In genomic region chr16:44530191-44530590, GRCm38 (mm10) we compare ENCODE assay signal across 11 mouse cellular contexts. TPM values are rescaled to one million over a fixed set of nuclear protein-coding genes. Genes with fewer than 3 reads are reported as not detected.
DNase-seq lines count a peak whose midpoint lies in the region; ATAC-seq and TF ChIP-seq lines count a peak whose summit lies in the region.
"Had no signal": no experiment of that assay in that cellular context is flagged by ENCODE, and none has a peak within 500 bp of the region (broad histone marks: within the 10 kb centered on the region; RNA-seq: fewer than 3 reads in every experiment).

No protein-coding gene starts in this region.

- intact Hi-C loops in left cerebral cortex, postnatal 14 days (cut with DNase I): no loop called here

- no peaks in the 10 kb centered on the region for H3K27me3 ChIP-seq in kidney, embryonic 15.5 days
- H3K27me3 ChIP-seq in kidney, adult 2 months (replicated peaks; ENCODE audit: control insufficient read depth, insufficient read depth, low read length): no peaks in the 10 kb centered on the region
- no peaks in the 10 kb centered on the region for H3K27me3 ChIP-seq in embryonic facial prominence, embryonic 10.5 days (replicated peaks; ENCODE audit: low read depth, poor library complexity, severe bottlenecking)
- no peaks in the 10 kb centered on the region for H3K27me3 ChIP-seq in forebrain, embryonic 16.5 days (replicated peaks; ENCODE audit: control insufficient read depth, insufficient read depth, low read length)
- H3K27me3 ChIP-seq in midbrain, embryonic 14.5 days (ENCODE audit: control insufficient read depth, insufficient read depth, low read length): no peaks in the 10 kb centered on the region

- TF ChIP-seq CTCF in kidney, adult 2 months (conservative IDR thresholded peaks at IDR 0.05; ENCODE audit: insufficient read depth, insufficient read length, low read depth, low read length): no peak

- no peaks in the 10 kb centered on the region for H3K9me3 ChIP-seq in kidney, embryonic 15.5 days (replicated peaks)
- H3K9me3 ChIP-seq in embryonic facial prominence, embryonic 10.5 days: peaks cover 8% of the 10 kb centered on the region
- H3K9me3 ChIP-seq in forebrain, embryonic 16.5 days (ENCODE audit: control insufficient read depth, low read length): no peaks in the 10 kb centered on the region
- no peaks in the 10 kb centered on the region for H3K9me3 ChIP-seq in midbrain, embryonic 14.5 days (ENCODE audit: control insufficient read depth, low read length)
- H3K9me3 ChIP-seq: liver, embryonic 15.5 days had no signal

- TF ChIP-seq POLR2A in kidney, adult 2 months (IDR thresholded peaks at IDR 0.05; ENCODE audit: low read depth, low read length): no peak

- DNase-seq in kidney, adult 2 months: no peak
- no peak for DNase-seq in embryonic facial prominence, embryonic 10.5 days (ENCODE audit: low spot score)
- DNase-seq in midbrain, embryonic 14.5 days: peak; percentile 76
- no peak for DNase-seq in urinary bladder, adult 18-20 months (ENCODE audit: low spot score in 2 of 2)
- DNase-seq in left cerebral cortex, postnatal 14 days (ENCODE audit: low spot score in 2 of 2): no peak
- DNase-seq in layer of hippocampus, adult 11-12 months (ENCODE audit: low spot score): no peak

- peak overlapping the region; percentile 56 for H3K27ac ChIP-seq in kidney, embryonic 15.5 days
- H3K27ac ChIP-seq in kidney, adult 2 months (ENCODE audit: insufficient read depth, low read depth, low read length): no peak overlapping the region
- H3K27ac ChIP-seq in embryonic facial prominence, embryonic 10.5 days (replicated peaks): peak overlapping the region; percentile 85
- H3K27ac ChIP-seq in forebrain, embryonic 16.5 days (ENCODE audit: low read length): peak overlapping the region; percentile 91
- H3K27ac ChIP-seq in midbrain, embryonic 14.5 days (replicated peaks; ENCODE audit: low read depth, low read length): peak overlapping the region; percentile 91
- H3K27ac ChIP-seq: liver, embryonic 15.5 days had no signal

- H3K4me3 ChIP-seq in kidney, embryonic 15.5 days (replicated peaks): no peak overlapping the region
- no peak overlapping the region for H3K4me3 ChIP-seq in kidney, adult 2 months (ENCODE audit: insufficient read depth, low read depth, low read length)
- H3K4me3 ChIP-seq in embryonic facial prominence, embryonic 10.5 days: peak overlapping the region; percentile 45
- no peak overlapping the region for H3K4me3 ChIP-seq in forebrain, embryonic 16.5 days (replicated peaks; ENCODE audit: low read length)
- H3K4me3 ChIP-seq in midbrain, embryonic 14.5 days (replicated peaks; ENCODE audit: low read depth, low read length): no peak overlapping the region
- H3K4me3 ChIP-seq: liver, embryonic 15.5 days had no signal

- peaks cover 75% of the 10 kb centered on the region for H3K4me1 ChIP-seq in kidney, embryonic 15.5 days
- H3K4me1 ChIP-seq in kidney, adult 2 months (ENCODE audit: control insufficient read depth, insufficient read depth, low read length): no peaks in the 10 kb centered on the region
- H3K4me1 ChIP-seq in embryonic facial prominence, embryonic 10.5 days: peaks cover 76% of the 10 kb centered on the region
- peaks cover 77% of the 10 kb centered on the region for H3K4me1 ChIP-seq in forebrain, embryonic 16.5 days (replicated peaks; ENCODE audit: control insufficient read depth, insufficient read depth, low read length)
- H3K4me1 ChIP-seq in midbrain, embryonic 14.5 days (ENCODE audit: control insufficient read depth, insufficient read depth, low read length): peaks cover 69% of the 10 kb centered on the region
- H3K4me1 ChIP-seq: liver, embryonic 15.5 days had no signal

- H3K36me3 ChIP-seq in kidney, embryonic 15.5 days: 0 out of 2 replicates have a peak, but pooled peaks cover 5% of the 10 kb centered on the region
- H3K36me3 ChIP-seq in kidney, adult 2 months (ENCODE audit: control insufficient read depth, insufficient read depth, low read length): no peaks in the 10 kb centered on the region
- H3K36me3 ChIP-seq in embryonic facial prominence, embryonic 10.5 days (replicated peaks): peaks cover 20% of the 10 kb centered on the region
- H3K36me3 ChIP-seq in forebrain, embryonic 16.5 days (ENCODE audit: control insufficient read depth, insufficient read depth): no peaks in the 10 kb centered on the region
- no peaks in the 10 kb centered on the region for H3K36me3 ChIP-seq in midbrain, embryonic 14.5 days (ENCODE audit: control insufficient read depth, insufficient read depth, low read length)
- H3K36me3 ChIP-seq: liver, embryonic 15.5 days had no signal

- peak overlapping the region; percentile 57 for H3K4me2 ChIP-seq in kidney, embryonic 15.5 days
- peak overlapping the region; percentile 49 for H3K4me2 ChIP-seq in forebrain, embryonic 16.5 days (ENCODE audit: low read length)
- H3K4me2 ChIP-seq in midbrain, embryonic 14.5 days (ENCODE audit: low read length): peak overlapping the region; percentile 47
- H3K4me2 ChIP-seq: liver, embryonic 15.5 days had no signal

- WGBS in kidney, embryonic 15.5 days: 31% methylated on average over 9 of the region's 9 CpGs
- WGBS in kidney, adult 2 months: 58% methylated on average over 9 of the region's 9 CpGs
- WGBS in embryonic facial prominence, embryonic 10.5 days: 12% methylated on average over 9 of the region's 9 CpGs
- 5% methylated on average over 9 of the region's 9 CpGs for WGBS in forebrain, embryonic 16.5 days
- WGBS in midbrain, embryonic 14.5 days: 2% methylated on average over 9 of the region's 9 CpGs

- ATAC-seq in kidney, embryonic 15.5 days (replicated peaks; ENCODE audit: low FRiP score): no peak
- ATAC-seq in forebrain, embryonic 16.5 days: peak; percentile 5; the same call in 1 of the 2 replicates
- peak; percentile 43 for ATAC-seq in midbrain, embryonic 14.5 days (ENCODE audit: low FRiP score, low TSS enrichment)

- H3K9ac ChIP-seq in kidney, embryonic 15.5 days: no peak overlapping the region
- H3K9ac ChIP-seq in forebrain, embryonic 16.5 days (replicated peaks; ENCODE audit: low read depth, low read length): peak overlapping the region; percentile 14
- H3K9ac ChIP-seq in midbrain, embryonic 14.5 days (replicated peaks; ENCODE audit: low read length): peak overlapping the region; percentile 36; the same call in 1 of the 2 replicates
- H3K9ac ChIP-seq: liver, embryonic 15.5 days had no signal

RNA-seq across cellular contexts. Expression of gene Boc, which starts 28.5 kb away (rescaled TPM):
- polyA plus RNA-seq in kidney, embryonic 15.5 days (2015; fragmentation: Nextera tagmentation; extraction: Ambion mirVana): 19.1 and 24.2 TPM in 2 replicates
- 8.5 and 8.8 TPM in 2 replicates for polyA plus RNA-seq in kidney, adult 2 months (2012; rRNA removed)
- polyA plus RNA-seq in embryonic facial prominence, embryonic 10.5 days (2016; fragmentation: Nextera tagmentation; extraction: Ambion mirVana): 14.2 and 14.3 TPM in 2 replicates
- polyA plus RNA-seq in forebrain, embryonic 16.5 days (2015; fragmentation: Nextera tagmentation; extraction: Ambion mirVana): 15.2 and 17.6 TPM in 2 replicates
- polyA plus RNA-seq in midbrain, embryonic 14.5 days (2014; fragmentation: Nextera tagmentation; extraction: Ambion mirVana): 14.1 and 22.6 TPM in 2 replicates
- total RNA-seq in left cerebral cortex, postnatal 14 days (2021): 10 to 100 TPM; 19.5 to 23.9 TPM
- total RNA-seq: MEL; neutrophil, adult 5-6 weeks had no signal
